ENCODE assay signal across 8 mouse cellular contexts in the genomic region with DNA sequence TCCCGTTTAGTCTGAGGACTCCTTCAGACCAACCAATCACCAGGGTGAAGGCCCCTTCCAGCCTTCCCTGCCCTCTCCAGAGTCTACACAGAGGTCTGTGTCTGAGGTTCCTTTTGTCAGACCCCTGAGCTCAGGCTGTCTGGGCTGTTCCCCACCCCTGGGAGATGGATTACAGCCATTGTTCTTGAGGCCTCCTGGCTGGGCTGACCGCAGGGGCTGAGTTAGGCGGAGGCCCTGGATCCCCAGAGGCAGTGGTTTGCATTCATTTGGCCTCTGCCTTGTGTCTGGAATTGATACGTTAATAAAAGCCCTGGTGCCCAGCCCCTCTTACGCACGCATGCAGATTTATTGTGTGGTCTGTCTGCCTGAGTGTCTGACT. TPM values are rescaled to one million over a fixed set of nuclear protein-coding genes. Genes with fewer than 3 reads are reported as not detected.
A peak's percentile ranks its signal among the peaks of the same experiment; 100 is the strongest.
DNase-seq lines count a peak whose midpoint lies in the region; ATAC-seq and TF ChIP-seq lines count a peak whose summit lies in the region.

No protein-coding gene starts in this region.

- no peaks in the 10 kb centered on the region for H3K36me3 ChIP-seq in MEL (ENCODE audit: control insufficient read depth in 1 of 2, insufficient read depth in 2 of 2, low read length in 2 of 2)
- no peaks in the 10 kb centered on the region for H3K36me3 ChIP-seq in heart, embryonic 16.5 days (ENCODE audit: control insufficient read depth, insufficient read depth)
- H3K36me3 ChIP-seq in midbrain, embryonic 13.5 days, result no peaks in the 10 kb centered on the region

- H3K27ac ChIP-seq in MEL (ENCODE audit: control insufficient read depth, low read depth, low read length), result no peak overlapping the region
- H3K27ac ChIP-seq in heart, embryonic 16.5 days (ENCODE audit: low read length), result peak overlapping the region; percentile 83
- H3K27ac ChIP-seq in midbrain, embryonic 13.5 days, result peak overlapping the region; percentile 91

- H3K4me1 ChIP-seq in MEL (ENCODE audit: control insufficient read depth in 1 of 2, insufficient read depth in 2 of 2, low read length in 2 of 2), result peaks cover 0 to 2% of the 10 kb centered on the region in 2 experiments; a peak in 1 of 4 replicates
- peaks cover 74% of the 10 kb centered on the region for H3K4me1 ChIP-seq in heart, embryonic 16.5 days (ENCODE audit: control insufficient read depth, insufficient read depth, low read length)
- peaks cover 82% of the 10 kb centered on the region for H3K4me1 ChIP-seq in midbrain, embryonic 13.5 days (replicated peaks)

- peak overlapping the region; percentile 17; the same call in 1 of the 2 replicates for H3K9ac ChIP-seq in MEL (ENCODE audit: control insufficient read depth, low read depth, low read length, poor library complexity, severe bottlenecking)
- H3K9ac ChIP-seq in heart, embryonic 16.5 days (ENCODE audit: low read length), result peak overlapping the region; percentile 53
- H3K9ac ChIP-seq in midbrain, embryonic 13.5 days (replicated peaks), result peak overlapping the region; percentile 40; the same call in 1 of the 2 replicates

- TF ChIP-seq EP300 in MEL (IDR thresholded peaks at IDR 0.05; ENCODE audit: low read depth in 1 of 2, low read length in 2 of 2), result no peak

- H3K79me2 ChIP-seq in MEL (ENCODE audit: control insufficient read depth, insufficient read depth, low read length, poor library complexity), result no peaks in the 10 kb centered on the region

- no peak for TF ChIP-seq POLR2A in MEL (IDR thresholded peaks at IDR 0.05; ENCODE audit: control insufficient read depth in 1 of 2, insufficient read depth in 1 of 2, low read depth in 1 of 2, low read length in 2 of 2, poor library complexity in 1 of 2)

- no peak overlapping the region for H3K4me2 ChIP-seq in heart, embryonic 16.5 days (ENCODE audit: low read depth, low read length)
- H3K4me2 ChIP-seq in midbrain, embryonic 13.5 days (replicated peaks), result no peak overlapping the region

- TF ChIP-seq RAD21 in MEL (IDR thresholded peaks at IDR 0.05; ENCODE audit: low read depth, low read length), result no peak

- H3K27me3 ChIP-seq in MEL (ENCODE audit: control insufficient read depth in 1 of 2, insufficient read depth in 2 of 2, low read length in 2 of 2), result no peaks in the 10 kb centered on the region
- no peaks in the 10 kb centered on the region for H3K27me3 ChIP-seq in heart, embryonic 16.5 days (ENCODE audit: control insufficient read depth, insufficient read depth, low read length)
- no peaks in the 10 kb centered on the region for H3K27me3 ChIP-seq in midbrain, embryonic 13.5 days

- TF ChIP-seq CTCF in MEL (IDR thresholded peaks at IDR 0.05 in 2 of 3, conservative IDR thresholded peaks at IDR 0.05 in 1 of 3; ENCODE audit: control insufficient read depth in 1 of 3, insufficient read depth in 1 of 3, low read depth in 2 of 3, low read length in 3 of 3, poor library complexity in 1 of 3, severe bottlenecking in 1 of 3), result no peak

- H3K4me3 ChIP-seq in MEL (ENCODE audit: control insufficient read depth in 1 of 2, insufficient read depth in 1 of 2, low read depth in 2 of 2, low read length in 2 of 2), result no peak overlapping the region
- no peak overlapping the region for H3K4me3 ChIP-seq in heart, embryonic 16.5 days (ENCODE audit: low read length)
- H3K4me3 ChIP-seq in midbrain, embryonic 13.5 days (replicated peaks), result no peak overlapping the region

- ATAC-seq in heart, embryonic 16.5 days (replicated peaks; ENCODE audit: extremely low read depth, insufficient read depth, low FRiP score), result no peak
- ATAC-seq in midbrain, embryonic 13.5 days, result peak; percentile 84
- ATAC-seq in cerebellum, adult (ENCODE audit: insufficient number of reproducible peaks, low FRiP score, low TSS enrichment), result no peak

- DNase-seq in MEL (ENCODE audit: low read depth, low spot score), result no peak
- peak; percentile 77 for DNase-seq in embryo, embryonic 10 days (ENCODE audit: low spot score)
- DNase-seq in cerebellum, adult 11 months, result no peak
- no peak for DNase-seq in B cell, adult 2 months
- no peak for DNase-seq in left cerebral cortex, adult 11 months (ENCODE audit: low spot score)

- WGBS in heart, embryonic 16.5 days, result 38% methylated on average over 6 of the region's 6 CpGs
- WGBS in midbrain, embryonic 13.5 days, result 3% methylated on average over 6 of the region's 6 CpGs

- no peaks in the 10 kb centered on the region for H3K9me3 ChIP-seq in MEL (replicated peaks; ENCODE audit: insufficient read depth, low read length)
- no peaks in the 10 kb centered on the region for H3K9me3 ChIP-seq in heart, embryonic 16.5 days (replicated peaks; ENCODE audit: control insufficient read depth, low read length)
- no peaks in the 10 kb centered on the region for H3K9me3 ChIP-seq in midbrain, embryonic 13.5 days

TF ChIP-seq in MEL, 35 proteins besides CTCF, POLR2A, EP300 and RAD21:
- TF ChIP-seq USF1 (IDR thresholded peaks at IDR 0.05; ENCODE audit: low read depth, low read length) (no peak), CHD2 (IDR thresholded peaks at IDR 0.05; ENCODE audit: low read length) (no peak), CHD1 (IDR thresholded peaks at IDR 0.05; ENCODE audit: low read depth, low read length) (no peak), NRF1 (IDR thresholded peaks at IDR 0.05; ENCODE audit: insufficient read depth, low read depth, low read length, poor library complexity, severe bottlenecking) (no peak), ZKSCAN1 (IDR thresholded peaks at IDR 0.05; ENCODE audit: low read depth, low read length) (no peak), MEF2A (IDR thresholded peaks at IDR 0.05; ENCODE audit: extremely low read depth, insufficient replicate concordance, low read depth, low read length, poor library complexity, severe bottlenecking) (no peak), USF2 (IDR thresholded peaks at IDR 0.05; ENCODE audit: borderline replicate concordance in 1 of 2, insufficient read depth in 1 of 2, low read depth in 1 of 2, low read length in 2 of 2) (no peak), ZC3H11A (IDR thresholded peaks at IDR 0.05; ENCODE audit: low read depth, low read length) (no peak), JUND (IDR thresholded peaks at IDR 0.05; ENCODE audit: low read depth, low read length) (no peak), ETS1 (IDR thresholded peaks at IDR 0.05; ENCODE audit: low read depth, low read length) (no peak), SIN3A (IDR thresholded peaks at IDR 0.05; ENCODE audit: low read length) (no peak), RCOR1 (IDR thresholded peaks at IDR 0.05; ENCODE audit: low read depth, low read length) (no peak)

RNA-seq across cellular contexts. Expression of gene Galnt2, which starts 53.1 kb away (rescaled TPM):
- total RNA-seq in MEL (2012; rRNA removed), result 11.1 and 12.0 TPM in 2 replicates
- polyA plus RNA-seq in MEL (2012; ENCODE audit: insufficient read depth in 1 of 2, insufficient read length in 2 of 2, low read depth in 1 of 2, low replicate concordance in 2 of 2, missing spikeins in 1 of 2), result 10 to 100 TPM in 1 of 2 experiments, not detected in 1; 14.5 TPM
- polyA plus RNA-seq in heart, embryonic 16.5 days (2015; fragmentation: Nextera tagmentation; extraction: Ambion mirVana), result 32.9 and 35.6 TPM in 2 replicates
- polyA plus RNA-seq in midbrain, embryonic 13.5 days (2015; fragmentation: Nextera tagmentation; extraction: Ambion mirVana), result 47.2 and 53.5 TPM in 2 replicates
